10 mouse cellular contexts compared by ENCODE assay signal in genomic region chr11:97779968-97780701, GRCm38 (mm10). TPM values are rescaled to one million over a fixed set of nuclear protein-coding genes. Genes with fewer than 3 reads are reported as not detected.
DNase-seq lines count a peak whose midpoint lies in the region; ATAC-seq lines count a peak whose summit lies in the region.
"Had no signal": no experiment of that assay in that cellular context is flagged by ENCODE, and none has a peak within 500 bp of the region (broad histone marks: within the 10 kb centered on the region; RNA-seq: fewer than 3 reads in every experiment).

No protein-coding gene starts in this region.

- H3K4me2 ChIP-seq in kidney, embryonic 16.5 days (replicated peaks; ENCODE audit: low read depth, low read length), result peak overlapping the region; percentile 75
- H3K4me2 ChIP-seq in embryonic facial prominence, embryonic 13.5 days, result peak overlapping the region; percentile 70
- peak overlapping the region; percentile 65 for H3K4me2 ChIP-seq in limb, embryonic 11.5 days (ENCODE audit: low read depth, severe bottlenecking)
- H3K4me2 ChIP-seq in neural tube, embryonic 13.5 days, result peak overlapping the region; percentile 86

- H3K27ac ChIP-seq in kidney, embryonic 16.5 days (ENCODE audit: low read length), result no peak overlapping the region
- H3K27ac ChIP-seq in embryonic facial prominence, embryonic 13.5 days, result no peak overlapping the region
- H3K27ac ChIP-seq in limb, embryonic 11.5 days (replicated peaks; ENCODE audit: low read depth, low read length), result no peak overlapping the region
- no peak overlapping the region for H3K27ac ChIP-seq in neural tube, embryonic 13.5 days (replicated peaks)

- H3K9ac ChIP-seq in kidney, embryonic 16.5 days (replicated peaks; ENCODE audit: low read length), result peak overlapping the region; percentile 99
- H3K9ac ChIP-seq in embryonic facial prominence, embryonic 13.5 days, result peak overlapping the region; percentile 97
- peak overlapping the region; percentile 2; the same call in 1 of the 2 replicates for H3K9ac ChIP-seq in limb, embryonic 11.5 days (ENCODE audit: low read length)
- peak overlapping the region; percentile 99 for H3K9ac ChIP-seq in neural tube, embryonic 13.5 days

- H3K36me3 ChIP-seq in kidney, embryonic 16.5 days (ENCODE audit: insufficient read depth, low read length), result peaks cover 58% of the 10 kb centered on the region
- peaks cover 58% of the 10 kb centered on the region for H3K36me3 ChIP-seq in embryonic facial prominence, embryonic 13.5 days
- peaks cover 38% of the 10 kb centered on the region for H3K36me3 ChIP-seq in limb, embryonic 11.5 days (ENCODE audit: control insufficient read depth, insufficient read depth, low read length)
- peaks cover 59% of the 10 kb centered on the region for H3K36me3 ChIP-seq in neural tube, embryonic 13.5 days

- H3K4me1 ChIP-seq in kidney, embryonic 16.5 days (ENCODE audit: insufficient read depth, low read length), result peaks cover 21% of the 10 kb centered on the region
- H3K4me1 ChIP-seq in embryonic facial prominence, embryonic 13.5 days, result peaks cover 20% of the 10 kb centered on the region
- H3K4me1 ChIP-seq in limb, embryonic 11.5 days (ENCODE audit: control insufficient read depth, insufficient read depth, low read length), result peaks cover 11% of the 10 kb centered on the region; the same call in 1 of the 2 replicates
- peaks cover 32% of the 10 kb centered on the region for H3K4me1 ChIP-seq in neural tube, embryonic 13.5 days (replicated peaks)

- no peak for DNase-seq in kidney, postnatal 25 days
- no peak for DNase-seq in limb, embryonic 11.5 days (ENCODE audit: low spot score)
- DNase-seq in adrenal gland, postnatal 36 days, result no peak
- no peak for DNase-seq in left cerebral cortex, postnatal 4 days
- DNase-seq: cerebellum, adult 11-12 months had no signal

- intact Hi-C loops in left cerebral cortex, postnatal 4 days (cut with DNase I), result loop anchor here (5.0 kb wide), 1 partner anchor 207 kb away; the partner anchor contains the start of gene Plxdc1

- no peak for ATAC-seq in kidney, embryonic 16.5 days (ENCODE audit: low FRiP score, low TSS enrichment)
- no peak for ATAC-seq in embryonic facial prominence, embryonic 13.5 days (ENCODE audit: insufficient number of reproducible peaks, insufficient read depth, low FRiP score, low TSS enrichment, low read depth)
- ATAC-seq in limb, embryonic 11.5 days (ENCODE audit: insufficient number of reproducible peaks, low FRiP score, low TSS enrichment, low read depth), result no peak
- no peak for ATAC-seq in neural tube, embryonic 13.5 days (ENCODE audit: low read depth)
- no peak for ATAC-seq in erythroid progenitor cell, adult 5-6 weeks (replicated peaks; ENCODE audit: low FRiP score, poor library complexity, severe bottlenecking)
- ATAC-seq: inflammation-experienced regulatory T-cells, adult 6 months had no signal

- H3K9me3 ChIP-seq in kidney, embryonic 16.5 days (ENCODE audit: low read length), result no peaks in the 10 kb centered on the region
- H3K9me3 ChIP-seq in embryonic facial prominence, embryonic 13.5 days, result no peaks in the 10 kb centered on the region
- no peaks in the 10 kb centered on the region for H3K9me3 ChIP-seq in limb, embryonic 11.5 days (ENCODE audit: control insufficient read depth, low read length)
- no peaks in the 10 kb centered on the region for H3K9me3 ChIP-seq in neural tube, embryonic 13.5 days

- no peaks in the 10 kb centered on the region for H3K27me3 ChIP-seq in kidney, embryonic 16.5 days (ENCODE audit: insufficient read depth, low read length)
- no peaks in the 10 kb centered on the region for H3K27me3 ChIP-seq in embryonic facial prominence, embryonic 13.5 days
- H3K27me3 ChIP-seq in limb, embryonic 11.5 days (ENCODE audit: control insufficient read depth, insufficient read depth, low read length), result no peaks in the 10 kb centered on the region
- no peaks in the 10 kb centered on the region for H3K27me3 ChIP-seq in neural tube, embryonic 13.5 days

- WGBS in kidney, embryonic 16.5 days, result 78% methylated on average over 2 of the region's 2 CpGs
- 81% methylated on average over 2 of the region's 2 CpGs for WGBS in embryonic facial prominence, embryonic 13.5 days
- WGBS in limb, embryonic 11.5 days, result 90% methylated on average over 2 of the region's 2 CpGs
- WGBS in neural tube, embryonic 13.5 days, result 74% methylated on average over 2 of the region's 2 CpGs

- peak overlapping the region; percentile 100 for H3K4me3 ChIP-seq in kidney, embryonic 16.5 days (ENCODE audit: low read length)
- peak overlapping the region; percentile 79 for H3K4me3 ChIP-seq in embryonic facial prominence, embryonic 13.5 days
- H3K4me3 ChIP-seq in limb, embryonic 11.5 days (ENCODE audit: low read depth, low read length), result peak overlapping the region; percentile 97
- H3K4me3 ChIP-seq in neural tube, embryonic 13.5 days, result peak overlapping the region; percentile 98

RNA-seq across cellular contexts. Expression of gene Rpl23, which starts 2.1 kb away (rescaled TPM):
- polyA plus RNA-seq in kidney, embryonic 16.5 days (2015; fragmentation: Nextera tagmentation; extraction: Ambion mirVana), result 428 and 460 TPM in 2 replicates
- 596 and 632 TPM in 2 replicates for polyA plus RNA-seq in embryonic facial prominence, embryonic 13.5 days (2015; fragmentation: Nextera tagmentation; extraction: Ambion mirVana)
- polyA plus RNA-seq in limb, embryonic 11.5 days (2014; fragmentation: Nextera tagmentation; extraction: Ambion mirVana), result 576 and 600 TPM in 2 replicates
- polyA plus RNA-seq in neural tube, embryonic 13.5 days (2015; fragmentation: Nextera tagmentation; extraction: Ambion mirVana), result 351 and 415 TPM in 2 replicates
- 100 to 1,000 TPM; 851 to 921 TPM for total RNA-seq in adrenal gland, postnatal 36 days (2021)
- 100 to 1,000 TPM; 614 to 660 TPM for total RNA-seq in left cerebral cortex, postnatal 4 days (2021)
- 324 and 337 TPM in 2 replicates for total RNA-seq in erythroid progenitor cell, adult 5-6 weeks (2015; ENCODE audit: low replicate concordance)
- 331 and 402 TPM in 2 replicates for total RNA-seq in erythroid progenitor cell, adult 5-6 weeks (2017; ENCODE audit: low replicate concordance)

RNA-seq across cellular contexts. Expression of gene 1700001P01Rik, which starts 4.4 kb away (rescaled TPM):
- polyA plus RNA-seq in kidney, embryonic 16.5 days (2015; fragmentation: Nextera tagmentation; extraction: Ambion mirVana), result 0.27 and 0.31 TPM in 2 replicates
- 0.62 and 0.84 TPM in 2 replicates for polyA plus RNA-seq in embryonic facial prominence, embryonic 13.5 days (2015; fragmentation: Nextera tagmentation; extraction: Ambion mirVana)
- polyA plus RNA-seq in limb, embryonic 11.5 days (2014; fragmentation: Nextera tagmentation; extraction: Ambion mirVana), result not detected in 2 replicates
- 0.67 TPM in 1 of 2 replicates, not detected in the other for polyA plus RNA-seq in neural tube, embryonic 13.5 days (2015; fragmentation: Nextera tagmentation; extraction: Ambion mirVana)
- not detected for total RNA-seq in adrenal gland, postnatal 36 days (2021)
- 1 to 10 TPM in 1 of 2 experiments, not detected in 1; 2.0 TPM for total RNA-seq in left cerebral cortex, postnatal 4 days (2021)
- not detected in 2 replicates for total RNA-seq in erythroid progenitor cell, adult 5-6 weeks (2015; ENCODE audit: low replicate concordance)
- total RNA-seq in erythroid progenitor cell, adult 5-6 weeks (2017; ENCODE audit: low replicate concordance), result not detected in 2 replicates

RNA-seq across cellular contexts. Expression of gene Cwc25, which starts 13.8 kb away (rescaled TPM):
- 15.1 and 18.4 TPM in 2 replicates for polyA plus RNA-seq in kidney, embryonic 16.5 days (2015; fragmentation: Nextera tagmentation; extraction: Ambion mirVana)
- 22.5 and 23.3 TPM in 2 replicates for polyA plus RNA-seq in embryonic facial prominence, embryonic 13.5 days (2015; fragmentation: Nextera tagmentation; extraction: Ambion mirVana)
- polyA plus RNA-seq in limb, embryonic 11.5 days (2014; fragmentation: Nextera tagmentation; extraction: Ambion mirVana), result 15.4 and 18.3 TPM in 2 replicates
- 18.8 and 19.1 TPM in 2 replicates for polyA plus RNA-seq in neural tube, embryonic 13.5 days (2015; fragmentation: Nextera tagmentation; extraction: Ambion mirVana)
- total RNA-seq in adrenal gland, postnatal 36 days (2021), result 10 to 100 TPM; 20.2 to 26.3 TPM
- 10 to 100 TPM; 17.6 to 20.4 TPM for total RNA-seq in left cerebral cortex, postnatal 4 days (2021)
- total RNA-seq in erythroid progenitor cell, adult 5-6 weeks (2015; ENCODE audit: low replicate concordance), result 8.3 and 13.8 TPM in 2 replicates
- 8.8 and 19.1 TPM in 2 replicates for total RNA-seq in erythroid progenitor cell, adult 5-6 weeks (2017; ENCODE audit: low replicate concordance)

RNA-seq across cellular contexts. Expression of gene Lasp1, which starts 18.7 kb away (rescaled TPM):
- polyA plus RNA-seq in kidney, embryonic 16.5 days (2015; fragmentation: Nextera tagmentation; extraction: Ambion mirVana), result 133 TPM in 2 replicates
- polyA plus RNA-seq in embryonic facial prominence, embryonic 13.5 days (2015; fragmentation: Nextera tagmentation; extraction: Ambion mirVana), result 122 and 131 TPM in 2 replicates
- 79.9 and 80.5 TPM in 2 replicates for polyA plus RNA-seq in limb, embryonic 11.5 days (2014; fragmentation: Nextera tagmentation; extraction: Ambion mirVana)
- 114 and 123 TPM in 2 replicates for polyA plus RNA-seq in neural tube, embryonic 13.5 days (2015; fragmentation: Nextera tagmentation; extraction: Ambion mirVana)
- total RNA-seq in adrenal gland, postnatal 36 days (2021), result 100 to 1,000 TPM; 103 to 128 TPM
- total RNA-seq in left cerebral cortex, postnatal 4 days (2021), result 100 to 1,000 TPM; 190 to 199 TPM
- total RNA-seq in erythroid progenitor cell, adult 5-6 weeks (2015; ENCODE audit: low replicate concordance), result 28.9 and 33.5 TPM in 2 replicates
- total RNA-seq in erythroid progenitor cell, adult 5-6 weeks (2017; ENCODE audit: low replicate concordance), result 14.8 and 57.0 TPM in 2 replicates

RNA-seq across cellular contexts. Expression of gene Pip4k2b, which starts 35.6 kb away (rescaled TPM):
- polyA plus RNA-seq in kidney, embryonic 16.5 days (2015; fragmentation: Nextera tagmentation; extraction: Ambion mirVana), result 1.7 and 1.8 TPM in 2 replicates
- 2.3 and 3.1 TPM in 2 replicates for polyA plus RNA-seq in embryonic facial prominence, embryonic 13.5 days (2015; fragmentation: Nextera tagmentation; extraction: Ambion mirVana)
- 1.9 and 2.1 TPM in 2 replicates for polyA plus RNA-seq in limb, embryonic 11.5 days (2014; fragmentation: Nextera tagmentation; extraction: Ambion mirVana)
- polyA plus RNA-seq in neural tube, embryonic 13.5 days (2015; fragmentation: Nextera tagmentation; extraction: Ambion mirVana), result 3.7 and 4.4 TPM in 2 replicates
- 10 to 100 TPM; 27.5 to 29.6 TPM for total RNA-seq in adrenal gland, postnatal 36 days (2021)
- total RNA-seq in left cerebral cortex, postnatal 4 days (2021), result 100 to 1,000 TPM; 180 to 185 TPM
- total RNA-seq in erythroid progenitor cell, adult 5-6 weeks (2015; ENCODE audit: low replicate concordance), result 2.9 and 4.0 TPM in 2 replicates
- 2.1 and 12.6 TPM in 2 replicates for total RNA-seq in erythroid progenitor cell, adult 5-6 weeks (2017; ENCODE audit: low replicate concordance)

Comparison
In these comparisons a context has a peak if more than half of its experiments do, and no peak if none do; other contexts are left out.
1. H3K9ac ChIP-seq: peak in every context shown above with its lines; median percentile 99 in kidney, embryonic 16.5 days; 99 in neural tube, embryonic 13.5 days; 97 in embryonic facial prominence, embryonic 13.5 days; 2 in limb, embryonic 11.5 days.